Mouse (Mus musculus) lung, embryonic 16.5 days (tissue): ENCODE results near the gene Prkaca. TPM values are rescaled to one million over a fixed set of nuclear protein-coding genes. Genes with fewer than 3 reads are reported as not detected.
"Not testable (repeated sequence)": the region's sequence is repeated elsewhere in the genome, so short reads cannot be mapped to it uniquely, and the experiment has no call there.

Source experiments
- ATAC-seq: fragments of 200-750 bp; cut with Nextera tagmentation; 2 replicates; pipeline ENCODE4 v1.8.0; 2017; ENCODE audit warnings: low read depth, mild to moderate bottlenecking, moderate library complexity
- H3K27ac ChIP-seq: fragments of 300-500 bp; sonication (generic); 2 replicates; pipeline ENCODE4 v1.5.1; 2014; ENCODE audit warnings: mild to moderate bottlenecking, control low read depth, low read length
- H3K27me3 ChIP-seq: fragments of 300-500 bp; sonication (generic); 2 replicates; pipeline ENCODE4 v1.6.1; 2014; ENCODE audit warnings: low read depth, low read length, mixed read lengths; ENCODE audit not compliant: control insufficient read depth, insufficient read depth
- H3K36me3 ChIP-seq: fragments of 300-500 bp; sonication (generic); 2 replicates; pipeline ENCODE4 v1.6.1; 2014; ENCODE audit warnings: low read length; ENCODE audit not compliant: control insufficient read depth, insufficient read depth
- H3K4me1 ChIP-seq: fragments of 300-500 bp; sonication (generic); replicated peaks from 2 replicates; pipeline ENCODE4 v1.6.1; 2014; ENCODE audit warnings: low read length, mixed read lengths; ENCODE audit not compliant: control insufficient read depth, insufficient read depth
- H3K4me2 ChIP-seq: fragments of 300-500 bp; sonication (generic); 2 replicates; pipeline ENCODE4 v1.6.1; 2014; ENCODE audit warnings: low read depth, low read length, control low read depth
- H3K4me3 ChIP-seq: fragments of 300-500 bp; sonication (generic); 2 replicates; pipeline ENCODE4 v1.5.1; 2014; ENCODE audit warnings: mild to moderate bottlenecking, low read length, control low read depth
- H3K9ac ChIP-seq: fragments of 300-500 bp; sonication (generic); 2 replicates; pipeline ENCODE4 v1.6.1; 2014; ENCODE audit warnings: low read length, control low read depth
- H3K9me3 ChIP-seq: fragments of 300-500 bp; sonication (generic); 2 replicates; pipeline ENCODE4 v1.6.1; 2016; ENCODE audit warnings: low read length; ENCODE audit not compliant: control insufficient read depth
- WGBS: fragments of 180-500 bp; shearing (Covaris S2); extraction: QIAGEN DNeasy Blood & Tissue Kit; methylation state at CpG from one replicate; pipeline ENCODE4 v1.1.7; 2014; 5-methylcytosine and 5-hydroxymethylcytosine counted together
- polyA plus RNA-seq: library from polyadenylated mRNA; unstranded; fragments of >200 nt; fragmentation: Nextera tagmentation; extraction: Ambion mirVana; gene quantifications from 2 replicates; pipeline ENCODE4 v1.2.1, GENCODE M21; 2015

Prkaca gene
- polyA plus RNA-seq, 1 experiment from 2014 or later = 133 TPM

GRCm38 (mm10) chr8:84004533-84005201 is 31.9 kb downstream of the Prkaca start:
- Histone ChIP-seq H3K36me3 (peaks cover 8% of the 10 kb centered on the region), H3K27ac (peak overlapping the region; percentile 70), H3K4me1 (peaks cover 16% of the 10 kb centered on the region), H3K9me3 (no peaks in the 10 kb centered on the region), H3K4me3 (peak overlapping the region; percentile 69), H3K9ac (peak overlapping the region; percentile 74), H3K27me3 (no peaks in the 10 kb centered on the region), H3K4me2 (peak overlapping the region; percentile 94)
- peak; percentile 88 for ATAC-seq
- WGBS = under 1% methylated on average over 30 of the region's 30 CpGs

- ATAC-seq, H3K27me3 ChIP-seq, H3K4me2 ChIP-seq, H3K9ac ChIP-seq, H3K4me3 ChIP-seq, H3K9me3 ChIP-seq, H3K27ac ChIP-seq, H3K36me3 ChIP-seq: not testable (repeated sequence)
- 94% methylated on average over 7 of the region's 7 CpGs for WGBS
- peaks cover 21% of the 10 kb centered on the region for H3K4me1 ChIP-seq
These were observed 32.7 kb downstream of the Prkaca start for GRCm38 (mm10) chr8:84005502-84005901.

GRCm38 (mm10) chr8:84008362-84008761 is 35.6 kb downstream of the Prkaca start:
- Histone ChIP-seq H3K36me3 (no peaks in the 10 kb centered on the region), H3K9me3 (no peaks in the 10 kb centered on the region), H3K27me3 (peaks cover 33% of the 10 kb centered on the region), H3K27ac (no peak overlapping the region), H3K4me3 (no peak overlapping the region), H3K4me1 (peaks cover 36% of the 10 kb centered on the region), H3K9ac (no peak overlapping the region), H3K4me2 (no peak overlapping the region)
- WGBS = 24% methylated on average over 7 of the region's 7 CpGs
- ATAC-seq = no peak

GRCm38 (mm10) chr8:84009876-84010275 is 37.1 kb downstream of the Prkaca start:
- H3K4me1 ChIP-seq = peaks cover 28% of the 10 kb centered on the region
- H3K36me3 ChIP-seq = no peaks in the 10 kb centered on the region
- peaks cover 37% of the 10 kb centered on the region for H3K27me3 ChIP-seq
- H3K4me2 ChIP-seq = peak overlapping the region; percentile 99; the same call in 1 of the 2 replicates
- no peaks in the 10 kb centered on the region for H3K9me3 ChIP-seq
- ATAC-seq = peak; percentile 29
- no peak overlapping the region for H3K4me3 ChIP-seq
- H3K27ac ChIP-seq = no peak overlapping the region
- no peak overlapping the region for H3K9ac ChIP-seq
- WGBS = under 1% methylated on average over 11 of the region's 11 CpGs

- Histone ChIP-seq H3K27me3 (peaks cover 37% of the 10 kb centered on the region), H3K4me3 (peak overlapping the region; percentile 59), H3K36me3 (no peaks in the 10 kb centered on the region), H3K4me2 (peak overlapping the region; percentile 99), H3K9me3 (no peaks in the 10 kb centered on the region), H3K4me1 (peaks cover 28% of the 10 kb centered on the region), H3K27ac (no peak overlapping the region), H3K9ac (peak overlapping the region; percentile 69)
- ATAC-seq = peak; percentile 45
- WGBS = 2% methylated on average over 83 of the region's 83 CpGs
These were observed 38.1 kb downstream of the Prkaca start for GRCm38 (mm10) chr8:84010625-84011611.

- no peak within 1 kb of the TSS for H3K27ac ChIP-seq
- peak; percentile 44 for ATAC-seq
These were observed 39.1 kb downstream of the Prkaca start, which contains the start of gene 2210011C24Rik for GRCm38 (mm10) chr8:84011705-84012498. Gene 2210011C24Rik (minus strand): TSS chr8:84012171.

GRCm38 (mm10) chr8:84012499-84013165 is 39.8 kb downstream of the Prkaca start:
- Histone ChIP-seq H3K4me2 (peak overlapping the region; percentile 99), H3K4me3 (peak overlapping the region; percentile 59), H3K9ac (peak overlapping the region; percentile 44), H3K36me3 (no peaks in the 10 kb centered on the region), H3K9me3 (no peaks in the 10 kb centered on the region), H3K27ac (no peak overlapping the region), H3K4me1 (peaks cover 28% of the 10 kb centered on the region), H3K27me3 (peaks cover 37% of the 10 kb centered on the region)
- ATAC-seq = no peak
- WGBS = 9% methylated on average over 35 of the region's 35 CpGs

More at GRCm38 (mm10) chr8:84011705-84012498, 39.1 kb downstream of the Prkaca start, which contains the start of gene 2210011C24Rik:
- Histone ChIP-seq H3K9ac (peak within 1 kb of the TSS; percentile 69), H3K27me3 (peaks cover 37% of the 10 kb centered on the region), H3K9me3 (no peaks in the 10 kb centered on the region), H3K4me2 (peak within 1 kb of the TSS; percentile 99), H3K36me3 (no peaks in the 10 kb centered on the region), H3K4me3 (peak within 1 kb of the TSS; percentile 59), H3K4me1 (peaks cover 28% of the 10 kb centered on the region)
- WGBS = 1% methylated on average over 45 of the region's 45 CpGs

GRCm38 (mm10) chr8:84015833-84016232 is 43.0 kb downstream of the Prkaca start:
- Histone ChIP-seq H3K27ac (no peak overlapping the region), H3K4me1 (peaks cover 17% of the 10 kb centered on the region), H3K9ac (no peak overlapping the region), H3K4me3 (no peak overlapping the region), H3K4me2 (no peak overlapping the region), H3K36me3 (no peaks in the 10 kb centered on the region), H3K27me3 (peaks cover 27% of the 10 kb centered on the region), H3K9me3 (no peaks in the 10 kb centered on the region)
- WGBS = 94% methylated on average over 5 of the region's 5 CpGs
- ATAC-seq = no peak
